Mouse (Mus musculus) stomach, embryonic 15.5 days (tissue): ENCODE measurements around the gene Map4k3. TPM values are rescaled to one million over a fixed set of nuclear protein-coding genes. Genes with fewer than 3 reads are reported as not detected.

Experiments used
- ATAC-seq: fragments of 200-750 bp; cut with Nextera tagmentation; 2 replicates; pipeline ENCODE4 v1.8.0; 2017; ENCODE audit warnings: low read depth, moderate number of reproducible peaks, moderate TSS enrichment; ENCODE audit not compliant: insufficient read depth, low FRiP score
- H3K27ac ChIP-seq: fragments of 300-500 bp; sonication (generic); 2 replicates; pipeline ENCODE4 v1.5.1; 2015; ENCODE audit warnings: mild to moderate bottlenecking, inconsistent platforms
- H3K27me3 ChIP-seq: fragments of 300-500 bp; sonication (generic); replicated peaks from 2 replicates; pipeline ENCODE4 v1.6.1; 2015; ENCODE audit warnings: inconsistent platforms
- H3K36me3 ChIP-seq: fragments of 300-500 bp; sonication (generic); 2 replicates; pipeline ENCODE4 v1.6.1; 2015; ENCODE audit warnings: inconsistent platforms
- H3K4me1 ChIP-seq: fragments of 300-500 bp; sonication (generic); 2 replicates; pipeline ENCODE4 v1.6.1; 2015; ENCODE audit warnings: inconsistent platforms
- H3K4me2 ChIP-seq: fragments of 300-500 bp; sonication (generic); 2 replicates; pipeline ENCODE4 v1.6.1; 2015; ENCODE audit warnings: mild to moderate bottlenecking, inconsistent platforms
- H3K4me3 ChIP-seq: fragments of 300-500 bp; sonication (generic); replicated peaks from 2 replicates; pipeline ENCODE4 v1.5.1; 2015; ENCODE audit warnings: inconsistent platforms
- H3K9ac ChIP-seq: fragments of 300-500 bp; sonication (generic); 2 replicates; pipeline ENCODE4 v1.6.1; 2015; ENCODE audit warnings: inconsistent platforms
- H3K9me3 ChIP-seq: fragments of 300-500 bp; sonication (generic); 2 replicates; pipeline ENCODE4 v1.6.1; 2016; ENCODE audit warnings: inconsistent platforms
- WGBS: fragments of 180-500 bp; shearing (Covaris S2); methylation state at CpG from one replicate; pipeline ENCODE4 v1.1.7; 2015; 5-methylcytosine and 5-hydroxymethylcytosine counted together
- polyA plus RNA-seq: library from polyadenylated mRNA; unstranded; fragments of >200 nt; fragmentation: Nextera tagmentation; extraction: Ambion mirVana; gene quantifications from 2 replicates; pipeline ENCODE4 v1.2.1, GENCODE M21; 2015

Gene Map4k3
- polyA plus RNA-seq, 1 experiment from 2014 or later: 28.9 TPM

GRCm38 (mm10) chr17:80618890-80619289, 109.4 kb downstream of the Map4k3 start:
- Histone ChIP-seq H3K4me3 (no peak overlapping the region), H3K4me2 (no peak overlapping the region), H3K27me3 (no peaks in the 10 kb centered on the region), H3K9ac (no peak overlapping the region), H3K27ac (no peak overlapping the region), H3K4me1 (no peaks in the 10 kb centered on the region), H3K9me3 (no peaks in the 10 kb centered on the region), H3K36me3 (peaks cover 20% of the 10 kb centered on the region)
- 83% methylated on average over 5 of the region's 5 CpGs for WGBS
- ATAC-seq: no peak

- peaks cover 61% of the 10 kb centered on the region for H3K36me3 ChIP-seq
- WGBS: 94% methylated on average over 6 of the region's 6 CpGs
- no peak overlapping the region for H3K4me3 ChIP-seq
- ATAC-seq: no peak
- H3K4me1 ChIP-seq: no peaks in the 10 kb centered on the region
- no peak overlapping the region for H3K4me2 ChIP-seq
- H3K27me3 ChIP-seq: no peaks in the 10 kb centered on the region
- H3K9me3 ChIP-seq: no peaks in the 10 kb centered on the region
- H3K9ac ChIP-seq: no peak overlapping the region
- H3K27ac ChIP-seq: no peak overlapping the region
Measured at GRCm38 (mm10) chr17:80603806-80604205, 124.5 kb downstream of the Map4k3 start.

- Histone ChIP-seq H3K36me3 (peaks cover 56% of the 10 kb centered on the region), H3K9me3 (no peaks in the 10 kb centered on the region), H3K27me3 (no peaks in the 10 kb centered on the region), H3K9ac (no peak overlapping the region), H3K4me1 (no peaks in the 10 kb centered on the region), H3K4me3 (no peak overlapping the region), H3K4me2 (no peak overlapping the region), H3K27ac (no peak overlapping the region)
- ATAC-seq: no peak
- 93% methylated on average over 19 of the region's 19 CpGs for WGBS
Measured at GRCm38 (mm10) chr17:80603079-80603625, 125.1 kb downstream of the Map4k3 start.

GRCm38 (mm10) chr17:80601371-80601770, 126.9 kb downstream of the Map4k3 start:
- peaks cover 59% of the 10 kb centered on the region for H3K36me3 ChIP-seq
- 59% methylated on average over 13 of the region's 13 CpGs for WGBS
- ATAC-seq: no peak

GRCm38 (mm10) chr17:80583051-80583450, 145.2 kb downstream of the Map4k3 start:
- 93% methylated on average over 6 of the region's 6 CpGs for WGBS
- Histone ChIP-seq H3K4me2 (no peak overlapping the region), H3K9ac (no peak overlapping the region), H3K9me3 (no peaks in the 10 kb centered on the region), H3K4me3 (no peak overlapping the region), H3K27ac (no peak overlapping the region), H3K4me1 (no peaks in the 10 kb centered on the region), H3K36me3 (peaks cover 12% of the 10 kb centered on the region), H3K27me3 (no peaks in the 10 kb centered on the region)
- ATAC-seq: no peak

More at GRCm38 (mm10) chr17:80601371-80601770, 126.9 kb downstream of the Map4k3 start:
- Histone ChIP-seq H3K9ac (no peak overlapping the region), H3K4me3 (no peak overlapping the region), H3K4me2 (no peak overlapping the region), H3K9me3 (no peaks in the 10 kb centered on the region), H3K27me3 (no peaks in the 10 kb centered on the region), H3K27ac (no peak overlapping the region), H3K4me1 (no peaks in the 10 kb centered on the region)

GRCm38 (mm10) chr17:80579901-80580300, 148.4 kb downstream of the Map4k3 start:
- H3K4me3 ChIP-seq: no peak overlapping the region
- WGBS: 70% methylated on average over 6 of the region's 6 CpGs
- H3K4me2 ChIP-seq: no peak overlapping the region
- H3K9ac ChIP-seq: no peak overlapping the region
- no peak overlapping the region for H3K27ac ChIP-seq
- ATAC-seq: no peak
- H3K27me3 ChIP-seq: no peaks in the 10 kb centered on the region
- peaks cover 6% of the 10 kb centered on the region; the same call in 1 of the 2 replicates for H3K4me1 ChIP-seq
- H3K9me3 ChIP-seq: no peaks in the 10 kb centered on the region
- peaks cover 12% of the 10 kb centered on the region for H3K36me3 ChIP-seq

GRCm38 (mm10) chr17:80579089-80579488, 149.2 kb downstream of the Map4k3 start:
- H3K9me3 ChIP-seq: no peaks in the 10 kb centered on the region
- no peak overlapping the region for H3K4me3 ChIP-seq
- H3K9ac ChIP-seq: no peak overlapping the region
- no peaks in the 10 kb centered on the region for H3K27me3 ChIP-seq
- no peak overlapping the region for H3K4me2 ChIP-seq
- WGBS: 90% methylated on average over 9 of the region's 9 CpGs
- no peak for ATAC-seq
- no peak overlapping the region for H3K27ac ChIP-seq
- H3K36me3 ChIP-seq: peaks cover 9% of the 10 kb centered on the region
- H3K4me1 ChIP-seq: peaks cover 6% of the 10 kb centered on the region; the same call in 1 of the 2 replicates

GRCm38 (mm10) chr17:80578041-80578440, 150.2 kb downstream of the Map4k3 start:
- 88% methylated on average over 1 of the region's 1 CpGs for WGBS
- Histone ChIP-seq H3K27ac (no peak overlapping the region), H3K4me3 (no peak overlapping the region), H3K4me2 (no peak overlapping the region), H3K27me3 (no peaks in the 10 kb centered on the region), H3K9me3 (no peaks in the 10 kb centered on the region), H3K4me1 (peaks cover 6% of the 10 kb centered on the region; the same call in 1 of the 2 replicates), H3K9ac (no peak overlapping the region), H3K36me3 (no peaks in the 10 kb centered on the region)
- ATAC-seq: no peak

- peak within 1 kb of the TSS; percentile 41 for H3K4me3 ChIP-seq
- no peaks in the 10 kb centered on the region for H3K27me3 ChIP-seq
- H3K4me2 ChIP-seq: peak within 1 kb of the TSS; percentile 93
- H3K4me1 ChIP-seq: peaks cover 6% of the 10 kb centered on the region; the same call in 1 of the 2 replicates
- ATAC-seq: no peak
- no peaks in the 10 kb centered on the region for H3K36me3 ChIP-seq
- H3K9ac ChIP-seq: peak within 1 kb of the TSS; percentile 26
- no peaks in the 10 kb centered on the region for H3K9me3 ChIP-seq
- H3K27ac ChIP-seq: no peak within 1 kb of the TSS
- 66% methylated on average over 15 of the region's 15 CpGs for WGBS
Measured at GRCm38 (mm10) chr17:80577639-80578038, 150.6 kb downstream of the Map4k3 start, which contains the start of gene Cdkl4. Cdkl4 (minus strand) TSS chr17:80577813.

- WGBS: under 1% methylated on average over 30 of the region's 30 CpGs
- Histone ChIP-seq H3K9ac (peak overlapping the region; percentile 26), H3K4me3 (peak overlapping the region; percentile 41), H3K9me3 (no peaks in the 10 kb centered on the region), H3K36me3 (no peaks in the 10 kb centered on the region), H3K4me2 (peak overlapping the region; percentile 93), H3K27me3 (no peaks in the 10 kb centered on the region), H3K27ac (no peak overlapping the region), H3K4me1 (peaks cover 6% of the 10 kb centered on the region; the same call in 1 of the 2 replicates)
- ATAC-seq: peak; percentile 70; the same call in 1 of the 2 replicates
Measured at GRCm38 (mm10) chr17:80577214-80577613, 151.1 kb downstream of the Map4k3 start.

GRCm38 (mm10) chr17:80575008-80575407, 153.3 kb downstream of the Map4k3 start:
- no peaks in the 10 kb centered on the region for H3K27me3 ChIP-seq
- no peak overlapping the region for H3K4me3 ChIP-seq
- peaks cover 6% of the 10 kb centered on the region; the same call in 1 of the 2 replicates for H3K4me1 ChIP-seq
- no peak overlapping the region for H3K27ac ChIP-seq
- H3K9me3 ChIP-seq: no peaks in the 10 kb centered on the region
- no peak for ATAC-seq
- WGBS: 67% methylated on average over 7 of the region's 7 CpGs
- no peaks in the 10 kb centered on the region for H3K36me3 ChIP-seq
- H3K9ac ChIP-seq: no peak overlapping the region
- H3K4me2 ChIP-seq: no peak overlapping the region

- Histone ChIP-seq H3K9ac (no peak overlapping the region), H3K4me1 (peaks cover 6% of the 10 kb centered on the region; the same call in 1 of the 2 replicates), H3K4me2 (no peak overlapping the region), H3K9me3 (no peaks in the 10 kb centered on the region), H3K36me3 (no peaks in the 10 kb centered on the region), H3K27ac (no peak overlapping the region), H3K27me3 (no peaks in the 10 kb centered on the region), H3K4me3 (no peak overlapping the region)
- ATAC-seq: no peak
- 71% methylated on average over 7 of the region's 7 CpGs for WGBS
Measured at GRCm38 (mm10) chr17:80574471-80574965, 153.8 kb downstream of the Map4k3 start.
